Mouse (Mus musculus) CH12.LX (cell line): ENCODE measurements around the gene Thrsp. TPM values are rescaled to one million over a fixed set of nuclear protein-coding genes. Genes with fewer than 3 reads are reported as not detected.
"Not testable (repeated sequence)": the region's sequence is repeated elsewhere in the genome, so short reads cannot be mapped to it uniquely, and the experiment has no call there.

Experiments used
- DNase-seq: peaks from one replicate; pipeline ENCODE4 v3.0.0-alpha.2; 2013; ENCODE audit errors: extremely low read depth
- H3K27ac ChIP-seq: 2 replicates; pipeline ENCODE4 v1.5.1; 2012; ENCODE audit warnings: low read depth, mild to moderate bottlenecking, control low read depth, moderate library complexity; ENCODE audit not compliant: insufficient read depth
- H3K27me3 ChIP-seq: replicated peaks from 2 replicates; pipeline ENCODE3; 2012; ENCODE audit warnings: inconsistent platforms
- H3K36me3 ChIP-seq, 2 experiments: replicated peaks in 1 of 2; 2 replicates each; pipeline versions ENCODE3 to v1.6.1; 2012; ENCODE audit warnings: inconsistent platforms in 1 of 2, low read length in 1 of 2, mild to moderate bottlenecking in 1 of 2, mixed read lengths in 1 of 2, moderate library complexity in 1 of 2; ENCODE audit not compliant: control insufficient read depth in 1 of 2, insufficient read depth in 1 of 2
- H3K4me1 ChIP-seq, 2 experiments: 2 replicates each; pipeline ENCODE4 v1.6.1; 2012; ENCODE audit warnings: inconsistent platforms in 1 of 2, moderate library complexity in 1 of 2; ENCODE audit not compliant: insufficient read depth in 2 of 2, control insufficient read depth in 1 of 2
- H3K4me2 ChIP-seq: 2 replicates; pipeline ENCODE4 v1.6.1; 2012; ENCODE audit warnings: low read depth, mild to moderate bottlenecking, control low read depth; ENCODE audit not compliant: poor library complexity, insufficient read depth, severe bottlenecking
- H3K4me3 ChIP-seq, 3 experiments: fragments of 150-350 bp in 1 of 3; sonication (generic) in 1 of 3; replicated peaks in 1 of 3; 2 replicates each; pipeline versions ENCODE3 to v1.5.1; 2011 to 2012; ENCODE audit warnings: low read depth in 2 of 3, low read length in 2 of 3, mild to moderate bottlenecking in 2 of 3, moderate library complexity in 2 of 3, control low read depth in 1 of 3, improper control_type of control experiment in 1 of 3, inconsistent platforms in 1 of 3, mixed read lengths in 1 of 3; ENCODE audit not compliant: poor library complexity in 1 of 3
- H3K79me2 ChIP-seq: replicated peaks from 2 replicates; pipeline ENCODE4 v1.6.1; 2012; ENCODE audit warnings: mild to moderate bottlenecking, moderate library complexity; ENCODE audit not compliant: control insufficient read depth, poor library complexity, insufficient read depth, severe bottlenecking; ENCODE audit errors: extremely low read depth
- H3K9ac ChIP-seq: 2 replicates; pipeline ENCODE4 v1.6.1; 2012; ENCODE audit warnings: low read depth, mild to moderate bottlenecking, control low read depth, moderate library complexity; ENCODE audit not compliant: insufficient read depth
- H3K9me3 ChIP-seq: replicated peaks from 2 replicates; pipeline ENCODE3; 2012; ENCODE audit warnings: low read length, inconsistent platforms, mixed read lengths
- BHLHE40 ChIP-seq: IDR thresholded peaks from 2 replicates; pipeline ENCODE4 v1.6.1; 2011; ENCODE audit warnings: mild to moderate bottlenecking, low read depth, low read length, improper control_type of control experiment
- CHD2 ChIP-seq: IDR thresholded peaks from 2 replicates; pipeline ENCODE4 v1.6.1; 2011; ENCODE audit warnings: low read length, improper control_type of control experiment
- CTCF ChIP-seq, 2 experiments: IDR thresholded peaks in 1 of 2; conservative IDR thresholded peaks in 1 of 2; 2 replicates each; pipeline ENCODE4 v1.5.1; 2011 to 2012; ENCODE audit warnings: low read depth in 2 of 2, low read length in 2 of 2, improper control_type of control experiment in 1 of 2, inconsistent platforms in 1 of 2, mild to moderate bottlenecking in 1 of 2, moderate library complexity in 1 of 2
- EP300 ChIP-seq: IDR thresholded peaks from 2 replicates; pipeline ENCODE4 v1.6.1; 2011; ENCODE audit warnings: low read length, improper control_type of control experiment
- ETS1 ChIP-seq: conservative IDR thresholded peaks from 2 replicates; pipeline ENCODE4 v1.6.1; 2012; ENCODE audit warnings: low read depth, mild to moderate bottlenecking, inconsistent platforms, low read length, improper control_type of control experiment, moderate library complexity
- IRF4 ChIP-seq: IDR thresholded peaks from 2 replicates; pipeline ENCODE4 v1.6.1; 2014; ENCODE audit warnings: low read depth, mild to moderate bottlenecking, inconsistent platforms, low read length, improper control_type of control experiment
- JUN ChIP-seq: IDR thresholded peaks from 2 replicates; pipeline ENCODE4 v1.6.1; 2011; ENCODE audit warnings: low read depth, mild to moderate bottlenecking, low read length, improper control_type of control experiment, moderate library complexity; ENCODE audit not compliant: insufficient read depth
- MAX ChIP-seq: IDR thresholded peaks from 2 replicates; pipeline ENCODE4 v1.6.1; 2011; ENCODE audit warnings: low read length, improper control_type of control experiment
- MAZ ChIP-seq: IDR thresholded peaks from 2 replicates; pipeline ENCODE4 v1.6.1; 2012; ENCODE audit warnings: low read depth, mild to moderate bottlenecking, inconsistent platforms, low read length, improper control_type of control experiment, moderate library complexity
- MYC ChIP-seq: IDR thresholded peaks from 2 replicates; pipeline ENCODE4 v1.6.1; 2011; ENCODE audit warnings: low read depth, mild to moderate bottlenecking, improper control_type of control experiment, low read length
- NELFE ChIP-seq: IDR thresholded peaks from 2 replicates; pipeline ENCODE4 v1.6.1; 2011; ENCODE audit warnings: low read depth, low read length, improper control_type of control experiment
- PAX5 ChIP-seq: IDR thresholded peaks from 2 replicates; pipeline ENCODE4 v1.6.1; 2012; ENCODE audit warnings: low read length, inconsistent platforms, mixed read lengths
- POLR2AphosphoS2 ChIP-seq: IDR thresholded peaks from 2 replicates; pipeline ENCODE4 v1.6.1; 2011; ENCODE audit warnings: low read depth, low read length, improper control_type of control experiment
- RAD21 ChIP-seq: IDR thresholded peaks from 2 replicates; pipeline ENCODE4 v1.6.1; 2011; ENCODE audit warnings: low read depth, mild to moderate bottlenecking, low read length, improper control_type of control experiment, moderate library complexity
- RCOR1 ChIP-seq: conservative IDR thresholded peaks from 2 replicates; pipeline ENCODE4 v1.6.1; 2012; ENCODE audit warnings: low read depth, mild to moderate bottlenecking, inconsistent platforms, low read length, improper control_type of control experiment
- TBP ChIP-seq: conservative IDR thresholded peaks from 2 replicates; pipeline ENCODE4 v1.6.1; 2011; ENCODE audit warnings: low read depth, low read length, improper control_type of control experiment
- TCF12 ChIP-seq: IDR thresholded peaks from 2 replicates; pipeline ENCODE4 v1.6.1; 2014; ENCODE audit warnings: low read depth, mild to moderate bottlenecking, inconsistent platforms, low read length, improper control_type of control experiment
- USF2 ChIP-seq: conservative IDR thresholded peaks from 2 replicates; pipeline ENCODE4 v1.6.1; 2011; ENCODE audit warnings: low read depth, low read length, improper control_type of control experiment
- ZKSCAN1 ChIP-seq: IDR thresholded peaks from 2 replicates; pipeline ENCODE4 v1.6.1; 2012; ENCODE audit warnings: low read depth, inconsistent platforms, low read length, improper control_type of control experiment, borderline replicate concordance
- ZNF384 ChIP-seq: IDR thresholded peaks from 2 replicates; pipeline ENCODE4 v1.6.1; 2012; ENCODE audit warnings: low read depth, low read length, improper control_type of control experiment, inconsistent platforms
- dilution Hi-C: fragments of 300-500 bp; cut with MboI; formaldehyde crosslinking; loops from 2 replicates; pipeline ENCODE4 v1.14.3; 2020; ENCODE audit warnings: low sequenced_read_pairs; ENCODE audit not compliant: extremely low pct_unique_long_range_greater_than_20kb, extremely low pct_ligation_motif_present
- in situ Hi-C: fragments of 300-500 bp; cut with MboI; formaldehyde crosslinking; loops from 3 replicates; pipeline ENCODE4 v1.14.3; 2019; ENCODE audit warnings: low sequenced_read_pairs, low pct_ligation_motif_present, low pct_unique_long_range_greater_than_20kb, mixed read lengths
- polyA plus RNA-seq: library from polyadenylated mRNA; unstranded; fragments of >175 nt; gene quantifications from 2 replicates; pipeline ENCODE4 v1.2.1, GENCODE M21; 2012; ENCODE audit warnings: low read depth; ENCODE audit not compliant: insufficient read length
- total RNA-seq, 2 experiments: library from RNA; depleted of rRNA; stranded (reverse); fragments of 300-350 nt in 1 of 2; fragments of >200 nt in 1 of 2; gene quantifications; 2 replicates each; pipeline ENCODE4 v1.2.3; 2012 to 2014

Thrsp gene
- total and polyA plus RNA-seq, 3 experiments, result not detected

GRCm38 (mm10) chr7:97434517-97434916 is 17.0 kb upstream of the Thrsp start:
- H3K9ac ChIP-seq, result no peak overlapping the region
- H3K79me2 ChIP-seq, result no peaks in the 10 kb centered on the region
- no peak for TF ChIP-seq ZKSCAN1
- TF ChIP-seq MAX, result no peak
- no peak for TF ChIP-seq USF2
- no peak for TF ChIP-seq MAZ
- TF ChIP-seq PAX5, result no peak
- TF ChIP-seq RCOR1, result no peak
- TF ChIP-seq ZNF384, result no peak
- TF ChIP-seq MYC, result no peak
- no peak for TF ChIP-seq NELFE
- TF ChIP-seq CTCF (conservative IDR thresholded peaks at IDR 0.05 in 1 of 2, IDR thresholded peaks at IDR 0.05 in 1 of 2; ENCODE audit: low read depth in 2 of 2, low read length in 2 of 2), result no peak
- no peak for TF ChIP-seq RAD21
- TF ChIP-seq EP300, result no peak
- no peak for TF ChIP-seq ETS1
- no peak for TF ChIP-seq TCF12
- no peak for TF ChIP-seq CHD2
- in situ Hi-C loops (loop anchor here (25.0 kb wide), 2 partner anchors 253 to 528 kb away; partner anchors contain the start of gene Clns1a), dilution Hi-C loops (no loop called here)
- DNase-seq, result no peak
- no peak overlapping the region for H3K4me3 ChIP-seq
- H3K9me3 ChIP-seq, result no peaks in the 10 kb centered on the region
- no peak overlapping the region for H3K4me2 ChIP-seq
- H3K27ac ChIP-seq, result no peak overlapping the region
- peaks cover under 1 to 16% of the 10 kb centered on the region in 2 experiments; a peak in 3 of 4 replicates for H3K4me1 ChIP-seq
- no peaks in the 10 kb centered on the region for H3K36me3 ChIP-seq
- H3K27me3 ChIP-seq, result no peaks in the 10 kb centered on the region

GRCm38 (mm10) chr7:97433517-97433916 is 16.0 kb upstream of the Thrsp start:
- H3K4me1 ChIP-seq, result peaks cover 3 to 20% of the 10 kb centered on the region in 2 experiments; a peak in 3 of 4 replicates
- H3K79me2 ChIP-seq, H3K27me3 ChIP-seq, DNase-seq, H3K4me3 ChIP-seq, H3K9me3 ChIP-seq, H3K9ac ChIP-seq, H3K27ac ChIP-seq, H3K36me3 ChIP-seq, dilution Hi-C loops, H3K4me2 ChIP-seq: not testable (repeated sequence)
- in situ Hi-C loops, result loop anchor here (25.0 kb wide), 2 partner anchors 254 to 529 kb away; partner anchors contain the start of gene Clns1a

GRCm38 (mm10) chr7:97429705-97430104 is 12.2 kb upstream of the Thrsp start:
- Histone ChIP-seq H3K4me3 (no peak overlapping the region), H3K9ac (no peak overlapping the region), H3K9me3 (no peaks in the 10 kb centered on the region), H3K27me3 (no peaks in the 10 kb centered on the region), H3K4me2 (0 out of 2 replicates have a peak overlapping the region, but pooled peaks have one; percentile 3), H3K27ac (no peak overlapping the region), H3K79me2 (no peaks in the 10 kb centered on the region), H3K4me1 (peaks cover 3 to 29% of the 10 kb centered on the region in 2 experiments; a peak in 3 of 4 replicates), H3K36me3 (no peaks in the 10 kb centered on the region)
- in situ Hi-C loops (loop anchor here (10.0 to 25.0 kb wide), 3 partner anchors 135 to 533 kb away; partner anchors contain the start of gene Clns1a), dilution Hi-C loops (no loop called here)
- peak; percentile 41 for DNase-seq
- TF ChIP-seq NELFE (no peak), IRF4 (0 out of 2 replicates have a peak, but pooled peaks have one; percentile 21), MAZ (no peak), BHLHE40 (0 out of 2 replicates have a peak, but pooled peaks have one; percentile 24), JUN (no peak), MAX (no peak), TBP (no peak), ZKSCAN1 (no peak), ZNF384 (no peak), PAX5 (no peak), ETS1 (no peak), POLR2AphosphoS2 (no peak)
